Mouse (Mus musculus): ENCODE measurements at regions not wholly inside any gene's neighbourhood (a gene's known extent, or its start where the extent isn't known, plus 50 kb on each side); places are given as distances from the start of the nearest gene placed in this dataset.
A peak's percentile ranks its signal among the peaks of the same experiment; 100 is the strongest.

MicroRNAs encoded in the stretch of these regions (microRNA counts, 519-probe panel; counts per million panel counts)
- 3,266 counts per million, percentile 88 among the panel's probes with 10 or more counts for microRNA mmu-miR-29a

Small RNA genes lying in the stretch of these regions (microRNA-seq; reads per million reads assigned to microRNA genes)
- gene Mir29a (1,057 reads per million, percentile 77 among the genes with 10 or more reads in this experiment), gene Mir29b-1 (5.9 reads per million, percentile 20 among the genes with 10 or more reads in this experiment)

Data from liver, embryonic 16.5 days (tissue).